Mouse (Mus musculus) heart, embryonic 14.5 days (tissue): ENCODE results near the gene Focad. TPM values are rescaled to one million over a fixed set of nuclear protein-coding genes. Genes with fewer than 3 reads are reported as not detected.

ENCODE experiments used
- ATAC-seq: fragments of 200-750 bp; cut with Nextera tagmentation; 2 replicates; pipeline ENCODE4 v1.8.0; 2017; ENCODE audit warnings: low read depth, moderate TSS enrichment; ENCODE audit not compliant: insufficient number of reproducible peaks, insufficient read depth, low FRiP score
- H3K27ac ChIP-seq, 2 experiments: fragments of 200-500 bp in 1 of 2; fragments of 300-500 bp in 1 of 2; sonication (generic) in 1 of 2; replicated peaks in 1 of 2; 2 replicates each; pipeline ENCODE4 v1.5.1; 2012 to 2014; ENCODE audit warnings: low read depth in 2 of 2, low read length in 2 of 2, control low read depth in 1 of 2, mild to moderate bottlenecking in 1 of 2, mixed read lengths in 1 of 2; ENCODE audit not compliant: control insufficient read depth in 1 of 2, insufficient read depth in 1 of 2
- H3K27me3 ChIP-seq: fragments of 300-500 bp; sonication (generic); 2 replicates; pipeline ENCODE4 v1.6.1; 2014; ENCODE audit warnings: mild to moderate bottlenecking, low read length, control low read depth; ENCODE audit not compliant: control insufficient read depth, insufficient read depth
- H3K36me3 ChIP-seq: fragments of 300-500 bp; sonication (generic); 2 replicates; pipeline ENCODE4 v1.6.1; 2014; ENCODE audit warnings: mild to moderate bottlenecking, control low read depth, low read length, mixed read lengths; ENCODE audit not compliant: control insufficient read depth, insufficient read depth
- H3K4me1 ChIP-seq, 2 experiments: fragments of 200-500 bp in 1 of 2; fragments of 300-500 bp in 1 of 2; sonication (generic) in 1 of 2; 2 replicates each; pipeline ENCODE4 v1.6.1; 2012 to 2014; ENCODE audit warnings: low read length in 2 of 2, control low read depth in 1 of 2, mixed read lengths in 1 of 2; ENCODE audit not compliant: control insufficient read depth in 2 of 2, insufficient read depth in 2 of 2
- H3K4me2 ChIP-seq: fragments of 300-500 bp; sonication (generic); 2 replicates; pipeline ENCODE4 v1.6.1; 2014; ENCODE audit warnings: mild to moderate bottlenecking, low read length
- H3K4me3 ChIP-seq, 2 experiments: fragments of 200-500 bp in 1 of 2; fragments of 300-500 bp in 1 of 2; sonication (generic) in 1 of 2; 2 replicates each; pipeline ENCODE4 v1.5.1; 2012 to 2014; ENCODE audit warnings: low read length in 2 of 2, mild to moderate bottlenecking in 2 of 2, control low read depth in 1 of 2, low read depth in 1 of 2, moderate library complexity in 1 of 2; ENCODE audit not compliant: control insufficient read depth in 1 of 2, insufficient read depth in 1 of 2
- H3K9ac ChIP-seq: fragments of 300-500 bp; sonication (generic); 2 replicates; pipeline ENCODE4 v1.6.1; 2014; ENCODE audit warnings: mild to moderate bottlenecking, low read length
- H3K9me3 ChIP-seq: fragments of 300-500 bp; sonication (generic); 2 replicates; pipeline ENCODE4 v1.6.1; 2016; ENCODE audit warnings: low read length, control low read depth; ENCODE audit not compliant: control insufficient read depth
- WGBS: fragments of 180-500 bp; shearing (Covaris S2); extraction: QIAGEN DNeasy Blood & Tissue Kit; methylation state at CpG from one replicate; pipeline ENCODE4 v1.1.7; 2014; 5-methylcytosine and 5-hydroxymethylcytosine counted together
- polyA plus RNA-seq: library from polyadenylated mRNA; unstranded; fragments of >200 nt; fragmentation: Nextera tagmentation; extraction: Ambion mirVana; gene quantifications from 2 replicates; pipeline ENCODE4 v1.2.1, GENCODE M21; 2014

Gene Focad
- polyA plus RNA-seq, 1 experiment from 2014 or later: 9.8 TPM

DNA sequence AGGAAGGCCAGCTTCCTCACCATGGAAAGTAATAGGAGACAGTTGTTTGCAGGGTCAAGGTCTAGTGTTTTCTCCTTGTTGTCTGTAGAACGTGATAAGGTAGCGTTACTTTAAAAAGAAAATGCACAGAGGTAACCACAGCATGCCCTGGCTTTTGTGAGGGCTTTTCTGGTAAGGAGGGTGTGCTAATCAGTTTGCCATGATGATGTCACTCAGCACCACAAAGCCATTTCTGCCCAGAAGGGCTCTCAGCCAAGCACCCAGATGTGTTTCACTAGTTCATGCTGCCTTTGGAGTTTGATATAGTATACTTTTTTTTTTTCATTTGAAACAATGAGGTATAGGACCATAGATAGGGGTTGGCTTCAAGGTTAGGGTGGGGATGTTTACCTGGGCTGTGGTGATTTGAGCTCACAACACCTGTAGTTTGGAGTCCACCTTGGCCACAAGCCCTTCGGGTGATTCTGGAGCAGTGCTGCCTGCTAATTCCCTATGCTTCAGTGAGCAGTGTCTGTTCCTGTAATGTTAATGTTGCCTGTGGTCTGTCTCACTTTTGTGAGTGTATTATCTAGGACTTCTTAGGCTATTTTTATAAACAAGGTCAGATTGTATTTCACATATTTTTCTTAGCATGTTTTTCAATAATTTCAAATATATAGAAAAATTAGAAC, 61.2 kb downstream of the Focad start:
- Histone ChIP-seq H3K4me3 (no peak overlapping the region), H3K9me3 (no peaks in the 10 kb centered on the region), H3K36me3 (no peaks in the 10 kb centered on the region), H3K9ac (no peak overlapping the region), H3K27ac (peak overlapping the region in 1 of 2 experiments; percentile 36; a peak in 1 of 4 replicates), H3K4me2 (no peak overlapping the region), H3K27me3 (no peaks in the 10 kb centered on the region), H3K4me1 (peaks cover 4 to 8% of the 10 kb centered on the region in 2 experiments)
- WGBS: 44% methylated on average over 3 of the region's 3 CpGs
- no peak for ATAC-seq

DNA sequence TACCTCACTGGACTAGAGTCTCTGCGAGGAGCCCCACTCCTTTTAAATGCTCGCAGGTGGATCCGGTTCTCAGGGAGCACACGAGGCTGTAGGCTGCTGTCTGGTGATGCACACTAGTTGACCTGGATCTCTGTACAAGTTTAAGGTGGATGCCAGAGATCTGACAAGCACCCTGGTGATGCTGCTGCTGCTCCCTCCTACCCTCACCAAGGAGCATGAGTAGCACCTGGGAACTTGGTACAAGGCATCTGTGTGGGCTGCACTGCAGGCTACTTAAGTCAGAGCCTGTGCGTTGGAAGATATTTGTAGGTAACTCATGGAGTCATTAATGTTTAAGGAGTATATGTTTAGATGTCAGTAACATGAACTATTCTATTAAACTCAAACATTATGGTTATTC, 62.5 kb downstream of the Focad start:
- H3K4me3 ChIP-seq: no peak overlapping the region

DNA sequence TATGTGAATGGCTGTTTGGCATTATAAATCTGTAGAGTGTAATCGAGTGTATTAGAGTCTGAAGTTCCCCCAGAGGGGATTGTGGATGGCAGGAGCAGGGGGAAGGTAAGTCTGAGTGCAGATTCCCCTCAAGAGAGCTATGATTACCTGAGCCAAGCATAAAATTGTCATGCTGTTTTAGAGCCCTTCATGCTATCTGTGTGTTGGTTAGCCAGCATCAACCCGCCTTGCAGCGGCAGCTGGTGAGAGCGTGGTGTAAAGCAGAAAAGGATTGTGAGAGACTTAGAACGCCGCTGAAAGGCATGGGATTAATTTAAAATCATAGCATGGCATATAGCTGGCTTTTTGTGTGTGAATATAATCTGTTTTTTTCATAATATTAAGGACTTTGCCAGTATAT, 63.2 kb downstream of the Focad start:
- H3K36me3 ChIP-seq: no peaks in the 10 kb centered on the region
- no peaks in the 10 kb centered on the region for H3K27me3 ChIP-seq
- H3K9ac ChIP-seq: no peak overlapping the region
- ATAC-seq: no peak
- no peak overlapping the region for H3K4me3 ChIP-seq
- no peak overlapping the region for H3K27ac ChIP-seq
- H3K4me2 ChIP-seq: no peak overlapping the region
- peaks cover 4 to 8% of the 10 kb centered on the region in 2 experiments for H3K4me1 ChIP-seq
- WGBS: 91% methylated on average over 6 of the region's 6 CpGs
- H3K9me3 ChIP-seq: no peaks in the 10 kb centered on the region

More for the DNA sequence above, 62.5 kb downstream of the Focad start:
- H3K4me2 ChIP-seq: no peak overlapping the region
- WGBS: 91% methylated on average over 5 of the region's 5 CpGs
- H3K9ac ChIP-seq: no peak overlapping the region
- H3K27ac ChIP-seq: no peak overlapping the region
- H3K4me1 ChIP-seq: peaks cover 4 to 8% of the 10 kb centered on the region in 2 experiments
- no peaks in the 10 kb centered on the region for H3K27me3 ChIP-seq
- H3K9me3 ChIP-seq: no peaks in the 10 kb centered on the region
- no peaks in the 10 kb centered on the region for H3K36me3 ChIP-seq
- ATAC-seq: no peak

GRCm38 (mm10) chr4:88159256-88159655, 64.8 kb downstream of the Focad start:
- no peak overlapping the region for H3K9ac ChIP-seq
- H3K4me1 ChIP-seq: peaks cover 4 to 8% of the 10 kb centered on the region in 2 experiments
- H3K27me3 ChIP-seq: no peaks in the 10 kb centered on the region
- H3K36me3 ChIP-seq: no peaks in the 10 kb centered on the region
- no peak overlapping the region for H3K27ac ChIP-seq
- no peak for ATAC-seq
- H3K9me3 ChIP-seq: no peaks in the 10 kb centered on the region
- no peak overlapping the region for H3K4me2 ChIP-seq
- H3K4me3 ChIP-seq: no peak overlapping the region
- WGBS: 93% methylated on average over 5 of the region's 5 CpGs

GRCm38 (mm10) chr4:88159700-88160099, 65.3 kb downstream of the Focad start:
- Histone ChIP-seq H3K36me3 (no peaks in the 10 kb centered on the region), H3K9me3 (no peaks in the 10 kb centered on the region), H3K27me3 (no peaks in the 10 kb centered on the region), H3K27ac (no peak overlapping the region), H3K4me2 (no peak overlapping the region), H3K4me1 (peaks cover 4 to 8% of the 10 kb centered on the region in 2 experiments), H3K9ac (no peak overlapping the region), H3K4me3 (no peak overlapping the region)
- WGBS: 88% methylated on average over 6 of the region's 6 CpGs
- ATAC-seq: no peak

DNA sequence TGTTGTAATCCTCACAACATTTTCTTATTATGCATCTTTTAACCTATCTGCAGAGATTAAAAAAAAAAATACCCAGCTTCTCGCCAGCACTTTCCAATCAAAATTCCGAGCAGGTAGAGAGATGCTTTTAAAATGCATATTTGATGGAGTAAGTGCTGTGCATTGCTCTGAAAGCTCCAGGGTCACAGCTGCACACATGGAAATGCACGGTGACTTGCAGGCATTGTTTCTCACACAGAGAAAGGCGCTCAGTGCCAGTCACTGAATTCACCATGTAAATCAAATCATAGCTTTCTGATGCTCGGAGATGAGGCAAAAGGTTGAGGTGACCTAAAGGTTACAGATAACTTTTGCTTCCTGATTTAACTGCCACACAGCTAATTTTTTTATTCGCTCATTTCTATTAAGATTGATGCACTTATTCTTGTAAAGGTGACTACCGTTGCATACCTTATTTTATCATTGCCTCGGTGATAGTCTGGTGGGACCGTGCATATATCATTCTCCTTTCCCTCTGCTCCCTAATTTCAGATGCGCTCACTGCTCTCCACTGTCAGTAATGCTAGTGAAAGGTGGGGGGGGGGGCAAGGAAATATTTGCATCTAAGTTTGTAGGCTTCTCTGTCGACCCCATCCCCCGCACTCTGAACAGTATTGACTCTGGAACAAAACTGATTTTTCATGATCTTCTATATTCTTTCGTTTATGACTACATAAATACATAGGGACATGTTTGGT, 69.2 kb downstream of the Focad start:
- Histone ChIP-seq H3K36me3 (no peaks in the 10 kb centered on the region), H3K27me3 (no peaks in the 10 kb centered on the region), H3K27ac (no peak overlapping the region), H3K9ac (no peak overlapping the region), H3K4me3 (no peak overlapping the region), H3K4me2 (no peak overlapping the region), H3K4me1 (peaks cover 0 to 2% of the 10 kb centered on the region in 2 experiments; a peak in 1 of 4 replicates), H3K9me3 (no peaks in the 10 kb centered on the region)
- ATAC-seq: no peak
- 87% methylated on average over 13 of the region's 13 CpGs for WGBS

GRCm38 (mm10) chr4:88167008-88167862, 72.8 kb downstream of the Focad start:
- Histone ChIP-seq H3K4me2 (no peak overlapping the region), H3K9ac (no peak overlapping the region), H3K27me3 (no peaks in the 10 kb centered on the region), H3K4me1 (peaks cover 4 to 14% of the 10 kb centered on the region in 2 experiments), H3K36me3 (no peaks in the 10 kb centered on the region), H3K27ac (no peak overlapping the region), H3K4me3 (no peak overlapping the region), H3K9me3 (no peaks in the 10 kb centered on the region)
- no peak for ATAC-seq
- WGBS: 47% methylated on average over 7 of the region's 7 CpGs
